Mouse (Mus musculus) left cerebral cortex, adult 18-20 months (tissue): ENCODE measurements around the gene Cpm. TPM values are rescaled to one million over a fixed set of nuclear protein-coding genes. Genes with fewer than 3 reads are reported as not detected.

ENCODE experiments used
- DNase-seq, 2 experiments: peaks; one replicate each; pipeline ENCODE4 v3.0.0; 2021 to 2022; ENCODE audit warnings: low spot score in 2 of 2, mixed read lengths in 1 of 2
- total RNA-seq, 2 experiments: library from RNA; stranded (reverse); gene quantifications; 2 replicates each; pipeline ENCODE4 v1.2.3; 2021

Cpm gene
- total RNA-seq, 2 experiments from 2014 or later = 4.2 TPM

DNA sequence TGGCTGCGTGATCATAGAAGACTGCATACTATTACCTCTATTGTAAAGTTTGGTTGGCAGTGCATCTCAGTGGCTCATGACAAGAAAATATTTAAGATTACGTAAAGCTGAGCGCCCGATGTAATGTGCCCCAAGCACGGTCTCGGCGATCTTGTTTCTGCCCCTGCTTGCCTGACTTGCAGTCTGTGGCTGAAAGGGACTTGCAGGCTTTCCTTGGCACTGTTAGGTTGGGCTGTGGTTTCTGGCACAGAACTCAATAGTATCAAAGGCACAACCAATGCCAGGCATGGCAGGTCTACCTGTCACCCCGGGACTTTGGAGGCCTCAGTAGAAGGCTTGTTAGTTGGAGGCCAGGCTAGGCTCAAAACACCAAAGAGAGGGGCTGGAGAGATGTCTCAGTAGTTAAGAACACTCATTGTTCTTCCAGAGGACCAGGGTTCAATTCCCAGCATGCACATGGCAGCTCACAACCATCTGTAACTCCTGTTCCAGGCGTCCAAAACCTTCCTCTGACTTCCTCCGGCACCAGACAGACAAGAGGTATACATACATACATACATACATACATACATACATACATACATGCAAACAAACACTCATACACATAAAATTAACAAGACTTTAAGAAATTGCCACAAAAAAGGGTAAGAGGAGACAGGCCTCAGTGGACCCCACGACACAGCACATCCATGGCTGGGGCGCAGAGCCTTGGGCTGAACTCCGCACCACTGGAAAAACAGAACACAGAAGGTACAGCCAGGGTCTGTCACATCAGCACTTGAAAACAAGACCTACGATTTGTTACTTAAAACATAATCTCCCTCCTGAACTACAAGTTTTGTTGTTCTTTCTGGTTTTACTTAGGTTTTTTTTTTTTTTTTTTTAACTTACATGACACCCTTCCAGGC is 29.5 kb downstream of the Cpm start:
- no peak for DNase-seq

DNA sequence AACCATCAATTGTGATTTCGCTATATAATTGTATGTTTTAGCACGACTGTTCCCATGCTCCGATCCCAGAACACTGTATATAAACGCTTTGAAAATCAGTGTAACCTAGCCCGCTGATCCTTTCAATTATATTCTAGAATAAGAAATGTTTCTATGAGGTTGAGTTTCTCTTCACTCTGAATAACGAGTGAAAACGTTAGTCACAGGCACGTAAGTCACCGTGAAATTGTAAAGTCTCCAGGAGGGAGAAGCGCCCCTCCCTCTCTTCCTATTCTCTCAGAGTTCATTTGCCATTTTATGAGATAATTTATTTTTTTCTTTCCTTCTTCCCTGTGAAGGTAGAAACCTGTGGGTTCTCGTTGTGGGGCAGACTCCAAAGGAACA is 30.1 kb downstream of the Cpm start:
- DNase-seq = no peak

DNA sequence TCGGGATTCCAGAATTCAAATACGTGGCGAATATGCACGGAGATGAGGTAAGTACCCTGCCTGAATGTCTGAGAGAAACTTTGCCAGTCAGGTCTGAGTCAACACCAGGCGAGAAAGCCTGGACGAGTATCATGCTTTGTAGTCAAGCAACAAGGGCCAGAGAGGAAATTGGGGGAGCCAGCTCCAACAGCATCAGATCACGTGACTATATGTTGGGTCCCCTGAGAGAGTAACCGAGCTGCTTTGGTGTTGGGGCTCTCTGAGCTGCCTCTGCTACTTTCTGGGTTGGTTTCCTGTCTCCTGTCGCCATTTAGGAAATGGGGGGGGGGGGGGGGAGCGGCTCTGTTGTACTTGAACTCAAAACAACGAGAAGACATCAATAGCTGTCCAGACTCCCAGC is 30.5 kb downstream of the Cpm start:
- no peak for DNase-seq

DNA sequence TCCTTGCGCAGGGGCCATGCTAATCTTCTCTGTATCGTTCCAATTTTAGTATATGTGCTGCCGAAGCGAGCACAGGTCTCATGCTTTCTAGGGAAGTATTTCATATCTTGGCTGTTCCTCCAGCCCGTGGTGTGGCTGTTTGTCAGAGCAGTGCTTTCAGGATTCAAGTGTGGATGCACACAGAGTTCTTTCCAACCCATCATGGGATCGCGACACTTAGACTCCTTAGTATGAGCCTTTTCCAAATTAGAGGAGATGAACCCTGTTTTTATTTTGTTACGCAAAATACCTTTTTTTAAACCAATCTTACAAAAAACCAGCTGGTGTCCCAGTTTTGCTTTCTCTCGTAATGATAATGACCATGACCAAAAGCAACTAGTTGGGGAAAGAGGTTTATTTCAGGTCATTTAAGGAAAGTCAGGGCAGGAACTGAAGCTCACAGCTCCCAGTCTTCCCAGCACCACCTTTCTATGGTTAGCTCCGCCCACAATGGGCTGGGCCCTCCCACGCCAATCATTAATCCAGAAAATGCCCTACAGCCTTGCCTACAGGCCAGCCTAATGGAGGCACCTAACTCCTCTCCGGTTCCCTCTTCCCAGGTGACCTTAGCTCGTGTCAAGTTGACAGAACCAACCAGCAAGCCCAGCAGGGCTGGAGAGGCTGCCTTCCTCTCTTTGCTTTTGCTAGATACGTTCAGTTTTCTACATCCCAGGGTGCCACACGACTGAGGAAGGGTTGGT is 33.2 kb downstream of the Cpm start:
- DNase-seq = no peak

DNA sequence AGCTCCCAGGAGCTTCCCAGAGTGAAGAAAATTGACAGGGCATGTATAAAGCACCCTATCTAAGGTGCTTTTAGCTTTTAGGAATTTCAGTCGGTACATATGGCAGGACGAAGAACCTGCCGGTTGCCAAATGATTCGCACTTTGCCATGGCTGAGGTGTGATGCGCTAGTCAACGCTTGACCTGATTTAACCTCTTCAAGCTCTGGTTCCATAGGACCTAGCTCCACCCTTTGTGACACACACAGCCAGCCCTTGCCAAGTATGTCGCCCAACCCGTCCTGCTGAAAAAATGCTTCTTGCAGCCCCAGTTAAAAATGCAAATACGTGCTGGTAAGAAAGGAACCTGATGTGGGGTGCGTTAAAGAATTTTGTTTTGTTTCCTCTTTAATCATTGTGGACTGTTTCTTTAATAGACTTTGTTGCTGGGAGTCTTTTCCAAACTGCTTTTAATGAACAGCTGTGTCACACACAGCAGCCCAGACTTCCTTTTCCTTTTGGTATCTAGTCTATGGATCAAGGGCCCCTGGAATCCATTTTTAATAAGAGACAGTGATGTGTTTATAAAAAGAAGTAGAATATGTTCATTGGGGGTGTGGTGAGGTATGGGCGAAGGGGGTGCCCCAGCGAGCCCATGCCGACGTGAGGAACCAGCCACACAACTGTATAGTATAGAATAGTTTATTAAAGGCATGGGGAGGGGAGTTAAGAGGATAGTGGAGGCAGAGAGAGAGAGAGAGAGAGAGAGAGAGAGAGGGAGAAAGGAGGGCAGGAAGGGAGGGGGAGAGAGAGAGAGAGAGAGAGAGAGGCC is 34.0 kb downstream of the Cpm start:
- no peak for DNase-seq

GRCm38 (mm10) chr10:117663865-117664200 is 34.5 kb downstream of the Cpm start:
- DNase-seq = no peak

DNA sequence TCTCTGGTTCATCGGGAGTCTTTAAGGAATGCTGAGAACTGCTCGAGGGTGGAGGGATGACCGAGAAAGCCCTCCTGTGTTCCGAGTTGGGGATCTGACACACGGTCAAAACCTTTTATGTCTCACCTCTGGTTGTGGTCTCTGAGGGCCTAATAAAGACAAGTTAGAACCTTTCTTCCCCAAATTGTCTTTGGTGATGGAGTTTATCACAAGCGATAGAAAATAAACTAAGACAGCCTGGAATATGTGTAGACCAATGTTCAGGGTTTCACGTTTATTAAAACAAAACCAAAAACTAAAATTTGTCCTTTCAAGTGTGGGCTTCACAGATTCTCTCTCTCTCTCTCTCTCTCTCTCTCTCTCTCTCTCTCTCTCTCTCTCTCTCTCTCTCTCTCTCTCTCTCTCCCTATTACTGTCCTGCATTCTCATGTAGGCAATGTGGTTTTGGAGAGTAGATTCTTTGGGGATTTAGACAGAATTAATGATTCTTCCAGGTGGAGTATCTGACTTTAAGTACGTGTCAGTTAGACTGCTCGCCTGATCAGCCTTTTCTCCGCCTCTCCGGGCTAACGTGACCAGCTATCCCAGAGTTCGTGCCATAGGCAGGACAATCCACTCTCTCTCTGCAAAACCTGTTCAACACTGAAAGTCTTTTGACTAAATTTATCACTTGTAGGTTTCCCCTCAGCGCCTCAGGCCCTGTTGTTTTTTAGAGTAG is 35.1 kb downstream of the Cpm start:
- DNase-seq = no peak

DNA sequence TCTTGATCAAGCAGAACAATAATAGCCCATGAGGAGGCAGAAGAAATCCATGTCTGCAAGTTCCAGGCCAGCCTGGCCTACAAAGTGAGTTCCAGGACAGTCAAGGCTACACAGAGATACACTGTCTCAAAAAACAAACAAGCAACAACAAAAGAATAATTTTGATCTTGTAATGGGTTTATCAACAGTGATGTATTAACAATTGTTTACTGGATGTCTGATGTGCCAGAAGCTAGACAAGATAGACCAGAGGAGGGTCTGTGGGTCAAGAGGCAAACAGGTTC is 35.6 kb downstream of the Cpm start:
- DNase-seq = no peak

DNA sequence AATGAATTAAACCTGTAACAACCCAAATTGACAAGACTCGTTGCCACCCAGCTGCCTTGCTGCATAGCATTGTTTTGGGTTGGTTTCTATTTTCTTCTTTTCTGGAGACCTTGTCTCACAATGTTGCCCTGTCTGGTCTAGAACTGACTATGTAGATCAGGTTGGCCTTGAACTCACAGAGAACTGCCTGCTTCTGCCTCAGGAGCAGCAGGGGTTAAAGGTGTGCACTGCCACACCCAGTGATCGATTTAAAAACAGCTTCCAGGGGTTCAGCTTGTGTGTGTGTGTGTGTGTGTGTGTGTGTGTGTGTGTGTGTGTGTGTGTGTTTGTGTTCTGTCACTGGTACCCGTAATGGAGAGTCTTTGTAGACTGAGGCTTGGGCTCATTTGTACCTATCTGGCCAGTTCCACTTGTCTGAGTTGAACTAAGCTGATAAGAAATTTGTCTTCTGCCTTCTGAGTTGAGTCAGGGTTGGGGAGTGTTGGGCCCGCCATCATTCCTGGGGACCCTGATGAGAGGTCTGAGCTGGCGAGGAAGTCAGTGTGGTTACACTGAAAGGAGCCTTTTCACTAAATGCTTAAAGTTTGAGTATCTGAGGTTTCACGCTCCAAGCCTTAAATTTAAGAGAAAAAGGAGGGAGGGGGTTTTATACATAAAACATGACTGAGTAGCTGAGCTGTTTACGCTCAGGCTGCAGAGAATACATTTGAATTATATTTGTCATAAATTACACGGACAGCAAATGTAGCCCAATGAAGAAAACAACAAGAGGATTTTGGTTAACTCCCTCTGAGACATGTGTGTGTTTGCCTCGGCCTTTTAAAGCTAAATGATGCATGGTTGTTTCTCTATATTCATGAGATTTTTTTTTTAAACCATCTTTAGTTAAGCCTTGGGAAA is 36.3 kb downstream of the Cpm start:
- DNase-seq = no peak

GRCm38 (mm10) chr10:117666361-117666760 is 37.1 kb downstream of the Cpm start:
- DNase-seq = no peak

- no peak for DNase-seq
Observed at GRCm38 (mm10) chr10:117666947-117667630, 37.8 kb downstream of the Cpm start.

GRCm38 (mm10) chr10:117667663-117668507 is 38.6 kb downstream of the Cpm start:
- DNase-seq = no peak

GRCm38 (mm10) chr10:117668546-117669300 is 39.4 kb downstream of the Cpm start:
- no peak for DNase-seq

DNA sequence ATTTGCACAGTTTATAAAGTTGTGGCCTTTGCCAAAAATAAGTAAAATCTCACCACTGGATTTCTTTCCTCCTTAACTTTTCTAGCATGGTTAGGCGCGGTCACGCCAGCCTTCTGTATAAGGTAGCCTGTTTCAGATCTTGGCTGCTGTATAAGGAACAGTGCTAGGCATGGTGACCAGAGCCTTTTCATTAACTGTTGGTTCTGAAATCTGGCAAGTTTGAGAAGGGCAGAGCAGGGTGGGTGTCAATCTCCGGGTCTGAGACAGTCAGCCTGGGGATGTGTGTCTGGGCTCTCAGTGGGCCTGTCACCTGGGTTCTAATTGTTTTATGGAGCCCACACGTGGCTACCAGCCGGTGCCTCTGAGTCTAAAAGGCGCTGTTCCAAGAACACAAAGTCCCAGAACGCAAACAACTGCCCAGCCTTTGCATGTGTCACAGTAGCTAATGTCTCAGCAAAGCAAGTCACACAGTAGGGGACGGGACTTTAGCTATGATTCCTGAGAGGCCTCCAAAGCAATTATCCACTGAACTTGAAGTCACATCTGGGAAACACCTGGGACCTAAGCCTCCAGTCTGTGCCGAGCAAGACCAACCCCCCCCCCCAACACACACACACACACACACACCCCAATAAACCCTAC is 40.3 kb downstream of the Cpm start:
- no peak for DNase-seq

GRCm38 (mm10) chr10:117670092-117670491 is 40.8 kb downstream of the Cpm start:
- DNase-seq = no peak

GRCm38 (mm10) chr10:117670791-117671190 is 41.5 kb downstream of the Cpm start:
- no peak for DNase-seq

DNA sequence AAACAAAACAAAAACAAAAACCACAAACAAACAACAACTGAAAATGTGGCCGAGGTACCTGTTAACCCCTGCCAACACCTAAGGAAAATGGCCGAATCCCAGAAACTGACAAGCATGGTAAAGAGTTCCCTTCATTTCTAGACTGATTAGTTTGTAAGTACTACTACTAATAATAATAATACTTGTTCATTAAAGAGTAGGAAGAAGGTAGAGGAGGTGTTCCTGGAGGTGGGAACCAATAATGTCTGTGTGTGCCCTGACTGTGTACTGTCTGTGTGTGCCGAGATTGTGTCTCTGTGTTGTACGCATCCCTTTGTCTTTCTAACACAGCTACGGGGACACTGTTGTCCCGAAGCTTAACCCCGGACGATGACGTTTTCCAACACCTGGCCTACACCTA is 42.0 kb downstream of the Cpm start:
- DNase-seq = no peak
